Mouse (Mus musculus) ES-E14 (cell line): ENCODE measurements around the gene Rela. TPM values are rescaled to one million over a fixed set of nuclear protein-coding genes. Genes with fewer than 3 reads are reported as not detected.

Source experiments
- DNase-seq: peaks from one replicate; pipeline ENCODE4 v3.0.0-alpha.2; 2013; ENCODE audit warnings: low read depth, low spot score
- H3K27ac ChIP-seq: 2 replicates; pipeline ENCODE4 v1.5.1; 2012; ENCODE audit warnings: low read depth, mild to moderate bottlenecking, low read length, moderate library complexity, mixed read lengths; ENCODE audit not compliant: poor library complexity, insufficient read depth, severe bottlenecking
- H3K36me3 ChIP-seq: 2 replicates; pipeline ENCODE4 v1.6.1; 2012; ENCODE audit warnings: mild to moderate bottlenecking, low read length, moderate library complexity, mixed read lengths; ENCODE audit not compliant: control insufficient read depth, poor library complexity, insufficient read depth, severe bottlenecking
- H3K4me1 ChIP-seq, 2 experiments: fragments of 150-350 bp in 1 of 2; sonication (generic) in 1 of 2; 2 replicates each; pipeline ENCODE4 v1.6.1; 2012; ENCODE audit warnings: low read length in 2 of 2, mild to moderate bottlenecking in 1 of 2, mixed read lengths in 1 of 2; ENCODE audit not compliant: control insufficient read depth in 2 of 2, insufficient read depth in 2 of 2, poor library complexity in 1 of 2
- H3K4me3 ChIP-seq, 2 experiments: fragments of 150-350 bp in 1 of 2; sonication (generic) in 1 of 2; 2 replicates each; pipeline ENCODE4 v1.5.1; 2012; ENCODE audit warnings: low read length in 2 of 2, low read depth in 1 of 2, mild to moderate bottlenecking in 1 of 2, mixed read lengths in 1 of 2; ENCODE audit not compliant: insufficient read depth in 1 of 2, poor library complexity in 1 of 2, severe bottlenecking in 1 of 2
- H3K9ac ChIP-seq: 2 replicates; pipeline ENCODE4 v1.6.1; 2012; ENCODE audit warnings: low read depth, mild to moderate bottlenecking, low read length, mixed read lengths; ENCODE audit not compliant: poor library complexity, insufficient read depth, severe bottlenecking
- H3K9me3 ChIP-seq: fragments of 150-350 bp; sonication (generic); 2 replicates; pipeline ENCODE4 v1.6.1; 2012; ENCODE audit warnings: low read depth, mild to moderate bottlenecking, low read length; ENCODE audit not compliant: control insufficient read depth, insufficient read depth
- CHD2 ChIP-seq: IDR thresholded peaks from 2 replicates; pipeline ENCODE4 v1.6.1; 2014; ENCODE audit warnings: mild to moderate bottlenecking, low read depth, low read length, inconsistent platforms
- HCFC1 ChIP-seq: IDR thresholded peaks from 2 replicates; pipeline ENCODE4 v1.6.1; 2012; ENCODE audit warnings: low read length, inconsistent platforms, borderline replicate concordance; ENCODE audit not compliant: insufficient read depth
- MAFK ChIP-seq: IDR thresholded peaks from 2 replicates; pipeline ENCODE4 v1.6.1; 2014; ENCODE audit warnings: mild to moderate bottlenecking, low read depth, low read length, inconsistent platforms; ENCODE audit not compliant: insufficient read depth
- ZC3H11A ChIP-seq: IDR thresholded peaks from 2 replicates; pipeline ENCODE4 v1.6.1; 2012; ENCODE audit warnings: low read depth, mild to moderate bottlenecking, inconsistent platforms, low read length, borderline replicate concordance
- ZNF384 ChIP-seq: IDR thresholded peaks from 2 replicates; pipeline ENCODE4 v1.6.1; 2012; ENCODE audit warnings: low read depth, low read length, inconsistent platforms
- in situ Hi-C, 2 experiments: fragments of 600-800 bp; cut with MboI; formaldehyde crosslinking; loops; one replicate each; pipeline ENCODE4 v1.15.1; 2025; ENCODE audit warnings: low sequenced_read_pairs in 2 of 2, inconsistent platforms in 1 of 2; ENCODE audit not compliant: unreplicated experiment in 2 of 2
- total RNA-seq: library from RNA; depleted of rRNA; stranded (reverse); fragments of 300-350 nt; gene quantifications from 2 replicates; pipeline ENCODE4 v1.2.3, GENCODE M21; 2012

Gene Rela
- total RNA-seq, 1 experiment: 12.1 TPM

GRCm38 (mm10) chr19:5601752-5602541 lies 35.3 kb upstream of the Rela start, which contains the start of gene Rnaseh2c:
Rnaseh2c (plus strand) TSS chr19:5601873.
- TF ChIP-seq HCFC1 (peak; percentile 98), ZNF384 (no peak)
- in situ Hi-C loops: no loop called here

GRCm38 (mm10) chr19:5603664-5604063 lies 33.6 kb upstream of the Rela start:
- peaks cover 0 to 5% of the 10 kb centered on the region in 2 experiments; a peak in 3 of 4 replicates for H3K4me1 ChIP-seq
- H3K27ac ChIP-seq: no peak overlapping the region
- no peaks in the 10 kb centered on the region for H3K9me3 ChIP-seq
- no peak for DNase-seq
- in situ Hi-C loops: no loop called here
- no peak for TF ChIP-seq HCFC1
- no peak overlapping the region for H3K9ac ChIP-seq
- H3K4me3 ChIP-seq: no peak overlapping the region
- peaks cover 54% of the 10 kb centered on the region for H3K36me3 ChIP-seq

More at GRCm38 (mm10) chr19:5601752-5602541, 35.3 kb upstream of the Rela start, which contains the start of gene Rnaseh2c:
- peak; percentile 65 for DNase-seq
- Histone ChIP-seq H3K4me3 (peak within 1 kb of the TSS; percentile 80 to 96), H3K36me3 (peaks cover 38% of the 10 kb centered on the region), H3K27ac (peak within 1 kb of the TSS; percentile 8), H3K9me3 (no peaks in the 10 kb centered on the region), H3K9ac (peak within 1 kb of the TSS; percentile 88), H3K4me1 (peaks cover 0 to 5% of the 10 kb centered on the region in 2 experiments; a peak in 3 of 4 replicates)

- no peak for TF ChIP-seq MAFK
- TF ChIP-seq CHD2: no peak
- no peak for TF ChIP-seq ZNF384
- no peak for TF ChIP-seq HCFC1
- no peak for TF ChIP-seq ZC3H11A
- in situ Hi-C loops: no loop called here
- no peak overlapping the region for H3K4me3 ChIP-seq
- H3K9ac ChIP-seq: no peak overlapping the region
- peaks cover 0 to 10% of the 10 kb centered on the region in 2 experiments; a peak in 3 of 4 replicates for H3K4me1 ChIP-seq
- H3K9me3 ChIP-seq: no peaks in the 10 kb centered on the region
- DNase-seq: no peak
- peaks cover 58% of the 10 kb centered on the region for H3K36me3 ChIP-seq
- H3K27ac ChIP-seq: no peak overlapping the region
Measured at GRCm38 (mm10) chr19:5605126-5605525, 32.2 kb upstream of the Rela start.

DNA sequence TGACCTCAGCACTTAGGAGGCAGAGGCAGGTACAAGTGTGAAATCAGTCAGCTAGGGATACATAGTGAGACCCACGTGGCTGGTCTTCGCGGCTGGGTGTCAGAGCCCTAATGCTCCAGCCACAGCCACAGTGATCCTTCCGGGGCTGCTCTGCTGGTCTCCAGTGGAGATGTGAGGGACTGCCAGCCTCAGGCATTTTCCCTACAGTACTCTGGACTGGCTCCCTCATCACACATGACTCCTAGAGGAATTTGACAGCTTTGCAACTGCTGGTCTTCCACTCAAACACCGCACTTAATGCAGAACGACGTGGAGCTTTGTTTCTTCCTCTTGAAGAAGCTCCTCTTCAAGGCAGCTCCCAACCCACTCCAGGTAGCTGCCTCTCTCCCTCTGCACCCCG lies 31.1 kb upstream of the Rela start:
- H3K9ac ChIP-seq: no peak overlapping the region
- in situ Hi-C loops: no loop called here
- no peaks in the 10 kb centered on the region for H3K9me3 ChIP-seq
- H3K36me3 ChIP-seq: peaks cover 58% of the 10 kb centered on the region
- TF ChIP-seq MAFK (no peak), CHD2 (no peak), ZNF384 (no peak), HCFC1 (no peak), ZC3H11A (no peak)
- no peak overlapping the region for H3K27ac ChIP-seq
- H3K4me1 ChIP-seq: peaks cover 1 to 14% of the 10 kb centered on the region in 2 experiments; a peak in 3 of 4 replicates
- DNase-seq: no peak
- no peak overlapping the region for H3K4me3 ChIP-seq

- in situ Hi-C loops: no loop called here
- Histone ChIP-seq H3K4me1 (peaks cover 1 to 16% of the 10 kb centered on the region in 2 experiments; a peak in 2 of 4 replicates), H3K27ac (no peak overlapping the region), H3K9ac (no peak overlapping the region), H3K36me3 (peaks cover 58% of the 10 kb centered on the region), H3K9me3 (no peaks in the 10 kb centered on the region), H3K4me3 (no peak overlapping the region)
- TF ChIP-seq CHD2 (no peak), ZNF384 (no peak), HCFC1 (no peak), ZC3H11A (no peak), MAFK (no peak)
- no peak for DNase-seq
Measured at GRCm38 (mm10) chr19:5607705-5608410, 29.4 kb upstream of the Rela start.
